Mouse (Mus musculus) central nervous system, embryonic 11.5 days (tissue): ENCODE results near the gene Olfr772. TPM values are rescaled to one million over a fixed set of nuclear protein-coding genes. Genes with fewer than 3 reads are reported as not detected.

Experiments used
- polyA plus RNA-seq: library from polyadenylated mRNA; depleted of rRNA; stranded (reverse); fragments of >200 nt; gene quantifications from 2 replicates; pipeline ENCODE4 v1.2.3, GENCODE M21; 2012; rRNA removed

Gene Olfr772
- not detected in 2 replicates for polyA plus RNA-seq

GRCm38 (mm10) chr10:129177821-129178220, at the start of gene Olfr772:
Gene Olfr772, minus strand, starts transcription at chr10:129177921.

GRCm38 (mm10) chr10:129187319-129187718, 9.6 kb upstream of the Olfr772 start, which contains the start of gene Olfr773:
Gene Olfr773, minus strand, starts transcription at chr10:129187419.

GRCm38 (mm10) chr10:129164651-129165050, 13.1 kb downstream of the Olfr772 start, which contains the start of gene Olfr771:
Gene Olfr771, minus strand, starts transcription at chr10:129164751.

GRCm38 (mm10) chr10:129138898-129139297, 38.8 kb downstream of the Olfr772 start, which contains the start of gene Olfr770:
Gene Olfr770, minus strand, starts transcription at chr10:129138998.

Other genes starting within 250 kb of the Olfr772 start
- 3.0 and 4.4 TPM in 2 replicates for gene Itga7, start 244.1 kb downstream of the Olfr772 start, polyA plus RNA-seq
- 0.04 TPM in 1 of 2 replicates, not detected in the other for gene Mettl7b, start 216.9 kb downstream of the Olfr772 start, polyA plus RNA-seq
- gene Olfr9, start 188.5 kb downstream of the Olfr772 start, polyA plus RNA-seq = not detected in 2 replicates
- gene Olfr763, start 167.1 kb downstream of the Olfr772 start, polyA plus RNA-seq = not detected in 2 replicates
- gene Olfr764-ps1, start 138.0 kb downstream of the Olfr772 start, polyA plus RNA-seq = not detected in 2 replicates
- not detected in 2 replicates for gene Olfr765, start 127.9 kb downstream of the Olfr772 start, polyA plus RNA-seq
- not detected in 2 replicates for gene Olfr766-ps1, start 108.9 kb downstream of the Olfr772 start, polyA plus RNA-seq
- gene Olfr767, start 95.0 kb downstream of the Olfr772 start, polyA plus RNA-seq = not detected in 2 replicates
- gene Olfr768, start 78.5 kb downstream of the Olfr772 start, polyA plus RNA-seq = not detected in 2 replicates
- not detected in 2 replicates for gene Olfr769, start 60.1 kb downstream of the Olfr772 start, polyA plus RNA-seq
- not detected in 2 replicates for gene Olfr770, start 38.9 kb downstream of the Olfr772 start, polyA plus RNA-seq
- not detected in 2 replicates for gene Olfr771, start 13.2 kb downstream of the Olfr772 start, polyA plus RNA-seq
- gene Olfr773, start 9.5 kb upstream of the Olfr772 start, polyA plus RNA-seq = not detected in 2 replicates
- gene Olfr774, start 58.3 kb upstream of the Olfr772 start, polyA plus RNA-seq = not detected in 2 replicates
- gene Olfr775, start 70.5 kb upstream of the Olfr772 start, polyA plus RNA-seq = not detected in 2 replicates
- not detected in 2 replicates for gene Olfr776, start 81.2 kb upstream of the Olfr772 start, polyA plus RNA-seq
- not detected in 2 replicates for gene Olfr777, start 93.6 kb upstream of the Olfr772 start, polyA plus RNA-seq
- gene Olfr780, start 140.2 kb upstream of the Olfr772 start, polyA plus RNA-seq = not detected in 2 replicates
- not detected in 2 replicates for gene Olfr781, start 150.9 kb upstream of the Olfr772 start, polyA plus RNA-seq
- not detected in 2 replicates for gene Olfr782, start 170.9 kb upstream of the Olfr772 start, polyA plus RNA-seq
- gene Olfr784, start 206.2 kb upstream of the Olfr772 start, polyA plus RNA-seq = 0.04 TPM in 2 replicates
- gene Olfr785, start 227.5 kb upstream of the Olfr772 start, polyA plus RNA-seq = not detected in 2 replicates
- not detected in 2 replicates for gene Olfr786, start 249.4 kb upstream of the Olfr772 start, polyA plus RNA-seq